Mouse (Mus musculus): Measurements from ENCODE around the gene Pros1.
A peak's percentile ranks its signal among the peaks of the same experiment; 100 is the strongest.

The Pros1 gene

DNA sequence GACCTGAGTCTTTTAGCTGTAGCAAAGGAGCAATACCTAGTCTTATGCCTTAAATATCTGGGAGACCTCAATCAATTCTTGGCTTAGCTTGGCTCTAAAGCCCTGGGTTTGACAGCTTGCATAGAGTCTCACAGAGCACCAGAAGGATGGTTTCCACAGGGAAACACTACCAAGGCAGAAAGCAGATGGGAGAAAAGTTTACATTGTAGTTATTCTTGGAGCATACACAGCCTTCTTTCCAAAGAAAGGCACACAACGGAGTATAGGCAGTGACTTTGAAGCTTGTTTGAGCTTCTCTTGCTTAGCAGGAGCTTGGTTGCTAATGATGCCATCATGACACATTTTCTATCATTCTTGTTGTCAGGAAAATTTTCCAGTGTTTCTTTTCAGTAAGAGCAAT is 6.0 kb downstream of the Pros1 start:
- DNase-seq (ENCODE audit: low spot score): no peak

DNA sequence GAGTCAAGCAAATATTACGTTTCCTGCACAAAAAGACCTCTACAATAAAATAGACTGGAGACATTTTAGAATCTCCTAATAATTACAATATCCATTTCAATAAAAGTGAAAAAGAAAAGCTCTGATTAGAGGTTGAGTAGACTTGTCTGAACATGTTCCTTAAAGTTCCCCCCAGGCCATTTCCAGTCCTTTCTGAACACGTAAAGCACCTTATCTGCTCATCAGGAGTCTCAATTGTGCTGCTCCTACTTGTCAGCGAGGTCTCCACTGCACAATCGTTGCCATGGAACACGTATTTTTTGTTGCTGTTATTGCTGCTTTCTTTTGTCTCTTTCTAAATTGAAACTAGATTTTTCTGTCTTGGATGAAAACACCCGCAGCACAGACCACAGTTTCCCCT is 7.3 kb downstream of the Pros1 start:
- DNase-seq (ENCODE audit: low spot score): no peak

DNA sequence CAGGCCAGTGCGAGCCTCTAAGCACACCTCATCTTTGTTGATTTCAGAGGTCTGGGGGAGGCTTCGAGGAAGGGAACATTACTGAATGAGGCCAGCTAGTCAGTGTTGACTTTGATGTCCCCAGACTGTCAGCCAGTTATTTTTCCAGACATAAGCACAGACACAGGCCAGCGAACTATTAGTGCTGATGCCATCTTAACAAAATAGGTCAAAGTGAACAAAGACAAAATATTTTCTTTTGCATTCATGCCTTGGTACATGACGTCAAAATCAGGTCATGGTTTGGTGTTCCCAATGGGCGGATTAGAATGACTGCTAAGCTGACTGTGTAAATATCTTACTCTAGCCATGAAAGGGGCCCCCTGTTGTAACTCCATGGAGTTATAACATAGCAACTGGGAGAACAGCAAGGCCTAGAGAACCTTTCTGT is 18.6 kb downstream of the Pros1 start:
- no peak for DNase-seq (ENCODE audit: low spot score)

DNA sequence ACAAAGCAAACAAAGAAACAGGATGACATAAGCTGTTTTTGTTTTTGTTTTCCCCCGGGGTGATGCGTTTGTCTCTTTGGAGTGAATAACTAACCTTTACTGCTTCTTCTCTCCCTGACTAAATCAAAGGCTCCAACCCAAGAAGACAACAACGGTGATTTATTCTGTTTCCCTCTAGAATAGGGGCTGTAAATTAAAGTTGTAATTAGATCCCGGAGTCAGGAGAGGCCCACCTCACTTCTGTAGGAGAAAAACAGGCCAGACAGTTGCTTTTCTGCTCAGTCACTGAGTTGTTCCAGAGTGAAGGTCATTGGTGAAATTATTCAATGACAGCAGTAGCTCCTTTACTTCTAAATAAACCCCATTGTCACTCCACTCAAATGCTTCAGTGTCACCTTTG is 19.1 kb downstream of the Pros1 start:
- no peak for DNase-seq (ENCODE audit: low spot score)

DNA sequence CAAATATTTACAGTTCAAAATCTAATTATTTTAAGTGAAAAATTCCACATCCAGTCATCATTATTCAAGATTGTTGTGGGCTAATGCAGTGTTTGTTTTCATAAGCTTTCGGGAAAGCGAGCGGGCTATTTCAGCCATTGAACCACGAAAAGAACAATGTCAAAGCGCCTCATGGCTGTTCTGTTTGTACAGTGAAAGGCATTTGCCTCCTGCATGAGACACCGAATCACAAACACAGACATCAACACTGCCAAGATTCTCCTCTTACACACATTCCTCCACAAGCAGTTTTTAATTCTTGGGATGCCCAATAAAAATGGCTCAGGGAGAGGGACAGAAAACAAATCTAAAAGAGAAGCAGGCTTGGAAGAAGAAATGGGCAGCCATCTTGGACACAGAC is 20.0 kb downstream of the Pros1 start:
- no peak for DNase-seq (ENCODE audit: low spot score)

DNA sequence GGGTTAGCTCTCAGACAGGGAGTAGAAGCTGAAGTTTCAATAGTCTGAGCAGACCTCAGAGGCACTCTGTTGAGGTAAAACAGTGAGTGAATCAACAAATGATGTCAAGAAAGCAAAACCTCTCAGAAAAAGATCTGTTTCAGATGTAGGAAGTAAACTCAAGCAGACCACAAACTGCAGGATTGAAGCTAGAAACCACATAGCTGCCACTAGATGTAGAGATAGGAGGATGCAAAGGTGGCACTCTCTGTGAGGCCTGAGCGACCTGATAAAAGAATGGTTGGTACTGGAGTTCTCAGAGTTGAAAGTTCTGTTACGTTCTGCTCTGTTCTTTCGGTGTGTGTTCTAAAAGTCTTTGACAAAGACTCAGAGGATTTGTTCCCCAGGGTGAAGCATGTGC is 41.7 kb downstream of the Pros1 start:
- DNase-seq (ENCODE audit: low spot score): peak; percentile 2

DNA sequence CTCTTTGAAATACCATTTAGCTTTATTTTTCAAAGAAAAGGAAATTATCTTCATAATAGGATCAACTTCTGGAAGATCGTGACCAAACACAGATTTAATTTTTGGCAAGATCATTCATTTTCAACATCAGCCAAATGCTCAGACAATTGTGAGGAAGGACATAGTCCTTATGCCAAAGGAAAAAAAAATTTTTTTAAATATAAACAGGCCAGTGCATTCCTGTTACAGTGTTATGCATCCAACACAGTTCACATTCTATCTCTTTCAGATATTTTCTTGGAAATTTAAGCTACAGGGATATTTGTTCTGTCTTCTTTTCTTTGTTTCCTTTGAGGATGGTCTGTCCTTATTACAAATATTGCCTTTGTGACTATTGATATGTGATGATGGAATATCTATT is 57.3 kb downstream of the Pros1 start:
- DNase-seq (ENCODE audit: low spot score): no peak

DNA sequence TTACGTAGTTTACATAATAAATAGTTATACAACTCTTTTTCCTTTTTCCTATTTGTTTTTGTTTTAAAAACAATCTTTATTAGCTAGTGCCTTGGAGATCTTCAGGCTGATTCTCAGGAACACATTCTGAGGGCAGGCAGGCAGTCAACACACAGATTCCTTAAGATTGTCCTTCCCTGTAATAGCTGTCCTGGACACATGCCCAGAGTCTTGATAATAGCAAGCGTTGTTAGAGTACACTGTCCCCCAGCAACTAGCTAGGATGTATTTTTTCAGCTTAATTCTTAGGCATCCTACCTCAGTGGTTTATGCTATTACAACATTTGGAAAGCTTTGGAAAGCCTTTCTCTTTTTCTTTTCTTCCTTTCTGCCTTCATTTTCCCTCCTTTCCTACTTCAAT is 58.1 kb downstream of the Pros1 start:
- no peak for DNase-seq (ENCODE audit: low spot score)

DNA sequence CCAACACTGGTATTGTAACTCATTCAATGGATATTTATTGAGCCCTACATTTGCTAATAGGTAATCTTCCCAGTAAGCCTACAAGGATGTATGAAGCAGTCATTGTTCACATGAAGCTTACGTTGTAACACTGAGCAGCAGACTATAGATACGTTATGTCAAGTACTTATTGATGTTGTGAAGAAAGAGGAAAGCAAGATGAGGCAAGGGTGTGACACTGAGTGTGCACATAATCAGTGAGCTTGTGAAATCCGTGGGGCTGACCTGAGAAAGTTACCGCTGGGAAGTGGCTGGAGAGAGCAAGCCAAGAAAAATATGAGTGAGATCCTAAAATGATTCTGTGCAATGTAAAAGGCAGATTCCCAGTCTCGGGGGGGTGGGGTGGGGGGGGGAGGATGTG is 61.4 kb downstream of the Pros1 start:
- no peak for DNase-seq (ENCODE audit: low spot score)

DNA sequence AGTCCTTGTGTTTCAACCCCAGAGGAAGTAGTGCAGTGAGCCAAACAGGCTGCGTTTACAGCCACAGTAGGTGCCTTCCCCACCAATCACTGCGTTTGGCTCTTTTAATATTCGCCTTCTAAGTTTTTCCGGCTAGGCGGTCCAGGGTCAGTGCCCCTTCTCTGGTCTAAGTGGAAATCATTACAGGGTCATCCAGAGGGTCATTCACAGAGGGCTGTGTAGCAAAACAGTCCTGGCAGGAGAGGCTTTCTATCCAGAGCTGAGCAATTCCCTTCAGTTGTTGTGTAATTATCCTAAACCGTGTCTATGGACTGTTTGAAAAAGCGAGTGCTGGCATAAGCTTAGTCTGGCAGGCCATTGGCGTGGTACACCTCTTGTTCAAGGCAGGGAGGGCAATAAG is 68.1 kb downstream of the Pros1 start:
- DNase-seq (ENCODE audit: low spot score): no peak

DNA sequence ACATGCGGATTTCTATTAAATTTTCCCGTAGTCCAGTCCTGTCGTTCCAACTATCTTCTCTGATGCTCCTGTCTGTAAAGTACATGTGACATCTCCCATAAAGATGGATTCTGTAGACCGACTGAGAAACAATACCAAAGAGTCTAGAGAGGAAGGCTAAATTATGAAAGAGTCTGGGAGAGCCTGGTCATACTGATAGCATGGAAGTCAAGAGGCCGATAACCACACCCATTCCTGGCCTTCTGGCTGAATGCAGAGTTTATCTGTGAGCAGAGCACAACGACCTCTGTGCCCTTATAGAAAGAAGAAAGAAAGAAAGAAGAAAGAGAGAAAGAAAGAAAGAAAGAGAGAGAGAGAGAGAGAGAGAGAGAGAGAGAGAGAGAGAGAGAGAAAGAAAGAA is 77.2 kb downstream of the Pros1 start:
- DNase-seq (ENCODE audit: low spot score): no peak

DNA sequence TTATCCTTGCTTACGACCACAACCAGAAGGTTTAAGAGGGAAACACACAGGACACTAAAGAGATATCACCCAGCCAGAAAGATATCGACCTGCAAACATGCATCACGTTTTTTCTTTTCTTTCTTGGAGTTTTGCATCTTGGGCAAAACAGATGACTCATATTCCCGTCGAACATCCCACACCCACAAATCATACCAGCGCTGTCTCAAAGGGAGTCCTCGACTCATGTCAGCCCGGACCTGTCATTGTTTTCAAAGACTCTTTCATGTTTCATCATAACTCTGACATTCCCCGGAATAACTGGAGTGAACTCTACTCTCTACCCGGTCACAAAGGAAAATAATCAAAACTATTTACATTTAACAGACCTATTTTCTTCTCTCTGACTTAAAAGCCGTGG is 82.2 kb downstream of the Pros1 start:
- DNase-seq (ENCODE audit: low spot score): no peak

DNA sequence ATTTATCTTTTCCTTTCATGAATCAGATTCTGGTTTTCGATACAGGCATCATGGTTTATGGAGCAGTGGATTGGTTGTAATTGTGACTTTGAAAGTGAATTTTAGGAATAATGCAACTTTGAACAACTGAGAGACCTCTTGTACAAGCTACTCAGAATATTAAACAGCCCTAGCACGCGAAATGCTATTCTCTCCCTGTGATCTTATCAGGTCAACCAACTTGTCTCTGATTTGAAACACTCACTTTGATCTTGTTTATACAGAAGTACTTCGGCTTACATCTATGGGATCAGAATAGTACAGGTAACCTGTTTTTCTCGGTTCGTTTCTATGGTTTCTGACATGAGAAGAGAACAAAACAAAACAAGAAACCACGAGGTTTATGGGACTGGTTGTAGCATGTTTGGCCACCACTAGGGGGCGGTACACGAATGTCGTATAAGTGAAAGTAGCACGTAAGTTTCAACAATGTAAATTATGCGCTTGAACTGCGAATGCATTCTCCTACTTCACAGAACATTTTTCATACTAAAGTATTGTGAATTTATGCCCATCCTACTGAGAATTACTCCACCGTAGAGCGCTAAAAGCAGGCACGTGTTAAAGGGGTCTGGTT is 86.4 kb downstream of the Pros1 start:
- peak; percentile 66 for DNase-seq (ENCODE audit: low spot score)

DNA sequence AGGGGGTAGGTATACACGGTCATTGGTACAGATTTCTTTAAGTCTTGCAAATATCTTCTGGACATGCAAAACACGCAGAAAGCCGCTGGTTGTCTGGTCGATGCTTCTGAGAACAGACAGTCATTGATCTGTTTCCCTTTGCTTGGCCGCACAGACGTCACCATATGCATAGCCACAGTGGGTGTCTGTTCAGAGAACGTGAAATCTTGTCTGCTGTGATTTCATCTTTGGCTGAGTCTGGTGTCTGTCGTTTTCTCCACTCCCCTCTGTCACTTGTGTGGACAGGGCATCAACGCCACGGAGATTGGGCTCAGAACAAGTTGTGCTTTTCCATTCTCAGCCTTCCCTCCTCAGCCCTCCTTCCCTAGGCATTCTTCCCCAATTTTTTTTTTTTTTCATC is 87.7 kb downstream of the Pros1 start:
- no peak for DNase-seq (ENCODE audit: low spot score)

DNA sequence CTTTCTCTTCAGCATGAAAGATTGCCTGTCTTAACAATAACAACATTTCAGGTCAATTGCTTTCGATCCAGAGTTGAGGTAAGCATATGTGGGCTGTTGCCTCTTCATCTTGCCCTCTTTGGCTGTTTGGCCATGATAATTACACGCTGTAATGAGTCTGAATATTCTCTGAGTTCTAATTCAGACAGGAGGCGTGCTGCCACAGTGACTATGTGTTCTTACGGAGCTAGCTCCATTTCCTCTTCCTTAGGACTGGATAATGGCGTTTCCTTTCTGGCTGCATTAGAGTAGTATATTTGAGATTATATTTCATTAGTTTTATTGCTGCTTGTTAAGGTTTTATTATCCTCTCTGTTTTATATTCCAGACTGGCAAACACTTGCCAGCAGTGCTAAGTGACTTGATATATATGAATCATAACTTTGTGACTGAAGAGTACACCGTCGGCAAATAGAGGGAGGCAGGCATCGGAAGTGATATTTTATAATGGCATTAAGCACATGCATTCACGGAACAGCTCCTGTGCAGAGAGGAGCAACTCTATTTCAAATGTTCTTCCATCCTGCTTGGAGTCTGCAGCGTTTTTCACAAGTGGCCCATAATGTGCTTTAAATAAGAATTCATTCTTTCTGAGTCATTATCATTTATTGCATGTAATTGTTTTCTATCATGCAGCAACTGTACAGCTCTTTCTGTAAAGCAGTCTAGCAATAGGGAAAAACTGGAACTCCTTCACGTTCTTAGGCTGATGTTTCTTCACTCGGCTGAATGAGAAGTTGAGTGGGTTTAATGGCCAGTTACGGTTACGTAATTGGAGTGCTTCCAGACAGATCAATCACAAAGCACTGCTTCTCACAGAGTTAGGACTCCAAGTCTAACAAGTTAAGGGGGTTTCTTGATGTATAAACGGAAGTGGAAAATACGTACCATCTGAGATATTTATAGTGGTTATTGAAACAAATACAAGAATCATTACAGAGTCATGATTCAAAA is 88.6 kb downstream of the Pros1 start:
- DNase-seq (ENCODE audit: low spot score): no peak

DNA sequence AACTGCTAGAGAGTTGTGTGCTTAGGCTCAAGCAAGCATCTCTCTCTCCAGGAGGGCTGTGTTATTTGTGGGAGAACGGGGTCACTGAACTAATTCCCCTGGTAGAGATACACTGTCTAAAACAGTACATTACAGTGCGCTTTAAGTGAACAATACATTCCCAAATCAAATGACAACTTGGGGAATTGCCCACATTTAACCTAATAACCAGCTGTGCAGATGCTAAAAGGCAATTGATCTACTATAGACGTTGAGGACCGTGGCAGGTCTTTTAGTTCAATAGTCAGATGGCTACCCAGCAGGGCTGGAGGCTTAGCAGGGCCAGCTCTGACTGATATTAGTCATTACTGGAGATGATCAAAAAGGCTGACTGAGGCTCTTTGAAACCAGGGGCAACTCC is 104.4 kb downstream of the Pros1 start:
- no peak for DNase-seq (ENCODE audit: low spot score)

DNA sequence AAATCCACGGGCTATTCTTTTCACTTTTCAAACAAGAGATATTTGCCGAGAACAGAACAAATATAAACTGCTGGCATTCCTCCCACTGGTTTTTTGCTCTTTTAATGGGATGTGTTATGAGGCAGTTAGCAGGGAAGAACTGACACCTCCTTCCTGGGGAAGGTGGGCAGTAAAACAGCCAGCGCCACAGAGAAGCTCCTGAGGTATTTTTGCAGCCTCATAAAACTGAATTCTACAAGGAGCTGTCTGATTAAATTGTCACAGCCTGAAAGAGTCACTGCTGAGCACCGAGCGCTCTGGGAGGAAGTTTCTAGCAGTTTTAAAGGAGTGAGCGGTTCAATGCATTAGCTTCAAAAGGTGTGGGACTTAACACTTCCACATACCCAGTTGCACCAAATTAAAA is 110.3 kb downstream of the Pros1 start:
- no peak for DNase-seq (ENCODE audit: low spot score)

DNA sequence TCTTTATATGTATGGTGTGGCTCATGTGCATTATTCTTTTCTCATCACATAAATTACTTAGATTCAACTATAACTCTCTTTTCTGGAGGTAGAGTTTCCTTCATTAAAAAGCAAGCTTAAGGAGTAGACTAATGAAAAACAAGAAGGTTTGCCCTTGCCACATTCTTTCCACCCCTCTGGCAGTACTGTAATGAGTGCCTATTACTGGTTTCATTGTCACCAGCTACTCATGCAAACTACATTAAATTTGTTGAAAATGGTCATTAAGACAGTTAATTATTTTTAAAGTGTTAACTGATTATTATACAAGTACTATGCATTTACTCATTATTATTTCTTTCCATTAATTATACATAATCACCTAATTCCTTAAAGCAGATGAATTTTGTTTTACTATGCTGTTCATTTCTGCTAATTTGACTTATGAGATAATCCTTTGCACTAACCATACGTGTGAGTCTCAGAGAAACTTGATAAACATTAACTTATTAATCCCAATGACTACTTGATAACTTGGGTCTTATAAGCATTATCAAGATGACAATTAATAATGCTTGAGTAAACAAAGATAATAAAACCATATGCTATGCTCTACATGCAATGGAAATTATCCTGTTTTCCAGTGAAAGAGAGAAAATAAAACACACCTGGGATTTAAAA is 117.7 kb downstream of the Pros1 start:
- DNase-seq (ENCODE audit: low spot score): no peak

DNA sequence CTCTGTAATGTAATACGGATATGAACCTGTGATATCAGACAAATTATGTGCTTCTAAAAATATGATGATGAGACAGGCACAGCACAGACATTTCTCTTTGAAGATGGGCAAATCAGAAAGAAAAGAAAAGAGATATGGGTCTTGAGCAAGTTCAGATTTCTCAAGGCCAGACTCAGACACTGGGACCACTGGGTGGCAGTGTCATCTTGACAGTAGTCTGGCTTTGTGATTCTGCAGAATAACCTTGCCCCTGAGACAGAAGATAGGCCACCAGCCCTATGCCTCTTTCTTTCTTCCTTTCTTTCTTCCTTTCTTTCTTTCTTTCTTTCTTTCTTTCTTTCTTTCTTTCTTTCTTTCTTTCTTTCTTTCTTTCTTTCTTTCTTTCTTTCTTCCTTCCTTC is 120.8 kb downstream of the Pros1 start:
- no peak for DNase-seq (ENCODE audit: low spot score)
